Mouse (Mus musculus): ENCODE measurements around the gene Hey2. TPM values are rescaled to one million over a fixed set of nuclear protein-coding genes. Genes with fewer than 3 reads are reported as not detected.

Hey2 gene
- 0.26 TPM for polyA plus RNA-seq (2017; shearing (Covaris generic))

DNA sequence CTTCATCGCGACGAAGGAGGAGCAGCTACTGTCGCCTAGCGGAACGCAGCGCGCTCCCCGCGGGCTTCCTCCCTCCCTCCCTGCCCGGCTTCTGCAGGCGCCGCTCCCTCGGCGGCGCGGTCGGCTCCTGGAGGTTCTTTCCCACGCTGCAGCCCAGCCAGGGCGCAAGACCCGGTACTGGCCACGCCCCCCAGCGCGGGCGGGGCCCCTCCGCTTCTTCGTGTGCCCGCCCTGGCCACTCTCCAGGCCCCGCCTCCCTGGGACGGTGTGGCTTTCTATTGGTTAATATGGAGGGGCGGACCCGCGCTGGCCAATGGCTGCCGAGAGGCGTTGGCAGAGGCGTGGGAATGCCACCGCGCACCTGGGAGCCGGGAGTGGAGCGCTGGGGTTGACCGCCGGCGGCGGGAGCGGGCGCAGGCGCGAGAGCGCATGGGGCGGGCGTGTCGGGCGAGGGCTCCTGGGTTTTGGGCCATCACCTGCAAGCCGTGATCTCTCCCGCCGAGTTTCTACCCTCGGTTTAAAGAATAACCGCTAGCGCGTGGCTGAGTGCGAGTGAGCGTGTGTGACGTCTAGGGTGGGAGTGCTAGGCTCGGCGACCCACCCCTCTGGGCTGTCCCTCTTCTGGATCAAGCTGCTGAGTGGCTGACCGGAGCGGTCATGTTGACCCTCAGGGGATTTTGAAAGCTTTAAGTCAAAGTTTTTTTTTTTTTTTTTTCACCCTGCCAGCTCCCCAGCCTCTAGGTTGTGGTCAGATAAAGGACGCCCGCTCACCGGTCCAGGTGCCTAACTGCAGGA, at the start of gene Hey2:
Gene Hey2 (minus strand): TSS at position 159 of the 795 bp plus-strand sequence.

DNA sequence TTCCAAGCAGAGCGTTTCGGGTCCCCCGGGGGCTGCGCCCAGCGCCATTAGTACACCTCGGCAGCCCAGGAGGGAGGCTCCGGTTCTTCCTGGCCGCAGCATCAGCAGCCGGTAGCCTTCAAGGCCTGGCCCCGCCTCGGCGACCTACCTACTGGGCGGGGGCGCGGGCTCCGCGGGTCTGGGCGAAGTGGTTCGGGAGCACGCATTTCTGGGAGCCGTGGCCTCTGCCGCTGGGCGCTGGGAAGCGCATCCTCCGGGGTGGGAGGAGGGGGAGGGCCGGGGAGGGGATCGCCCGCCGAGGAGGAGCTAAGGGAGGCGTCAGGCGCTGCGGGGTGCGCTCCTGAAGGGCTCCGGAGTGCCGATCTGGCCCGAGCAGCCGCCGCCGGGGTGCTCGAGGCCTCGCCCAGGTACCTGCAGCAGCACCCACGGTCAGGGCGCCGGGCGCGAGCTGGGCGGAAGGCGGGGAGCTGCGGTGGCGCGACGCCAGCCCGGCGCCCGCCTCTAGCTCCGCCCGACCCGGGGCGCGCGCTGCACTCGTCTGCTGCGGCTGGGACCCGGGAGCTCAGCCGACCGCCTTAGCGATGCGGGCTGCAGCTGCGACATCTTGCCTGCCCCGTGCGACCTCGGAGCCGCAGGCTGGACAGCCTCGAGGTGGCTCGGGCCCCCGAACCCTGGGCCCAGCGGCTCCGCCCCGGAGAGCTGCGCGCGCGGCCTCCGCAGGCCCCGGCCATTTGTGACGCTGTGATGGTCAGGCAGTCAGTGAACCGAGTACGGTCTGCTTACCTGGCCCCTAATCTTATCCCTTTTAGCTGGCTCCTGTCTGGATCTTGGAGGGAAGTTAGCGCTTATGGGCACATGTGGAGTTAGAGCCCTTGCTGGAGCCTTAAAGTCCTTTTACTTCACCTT, 39.7 kb downstream of the Hey2 start, which contains the start of gene Ncoa7:
Gene Ncoa7 (minus strand): TSS at position 646 of the 906 bp plus-strand sequence.

Other genes with a start within 250 kb of the Hey2 start
- 25.7 TPM for gene Trmt11, start 242.1 kb downstream of the Hey2 start, polyA plus RNA-seq (2017; shearing (Covaris generic))
- gene Hint3, start 213.2 kb downstream of the Hey2 start, polyA plus RNA-seq (2017; shearing (Covaris generic)) = 41.3 TPM
- 8.7 TPM for gene Ncoa7, start 39.5 kb downstream of the Hey2 start, polyA plus RNA-seq (2017; shearing (Covaris generic))

Measured in effector memory CD4-positive, alpha-beta T cell, adult 7 months (primary cell).